Mouse (Mus musculus) CD4-positive, CD25-positive, alpha-beta regulatory T cell (primary cell): ENCODE data around the gene Timp3. TPM values are rescaled to one million over a fixed set of nuclear protein-coding genes. Genes with fewer than 3 reads are reported as not detected.

Experiments
- polyA plus RNA-seq: library from polyadenylated mRNA; unstranded; fragments of 100-300 nt; shearing (Covaris generic); gene quantifications from one replicate; pipeline ENCODE4 v1.2.1, GENCODE M21; 2017

Timp3 gene
- not detected for polyA plus RNA-seq

GRCm38 (mm10) chr10:86300293-86301116, at the start of gene Timp3:
Gene Timp3, plus strand, starts transcription at chr10:86300372.

Other genes with a start within 250 kb of the Timp3 start
- gene Syn3, start 198.5 kb downstream of the Timp3 start, polyA plus RNA-seq = 0.07 TPM